Mouse (Mus musculus): ENCODE measurements around the gene Slc13a1.
"Not testable (repeated sequence)": the region's sequence is repeated elsewhere in the genome, so short reads cannot be mapped to it uniquely, and the experiment has no call there.

Gene Slc13a1

DNA sequence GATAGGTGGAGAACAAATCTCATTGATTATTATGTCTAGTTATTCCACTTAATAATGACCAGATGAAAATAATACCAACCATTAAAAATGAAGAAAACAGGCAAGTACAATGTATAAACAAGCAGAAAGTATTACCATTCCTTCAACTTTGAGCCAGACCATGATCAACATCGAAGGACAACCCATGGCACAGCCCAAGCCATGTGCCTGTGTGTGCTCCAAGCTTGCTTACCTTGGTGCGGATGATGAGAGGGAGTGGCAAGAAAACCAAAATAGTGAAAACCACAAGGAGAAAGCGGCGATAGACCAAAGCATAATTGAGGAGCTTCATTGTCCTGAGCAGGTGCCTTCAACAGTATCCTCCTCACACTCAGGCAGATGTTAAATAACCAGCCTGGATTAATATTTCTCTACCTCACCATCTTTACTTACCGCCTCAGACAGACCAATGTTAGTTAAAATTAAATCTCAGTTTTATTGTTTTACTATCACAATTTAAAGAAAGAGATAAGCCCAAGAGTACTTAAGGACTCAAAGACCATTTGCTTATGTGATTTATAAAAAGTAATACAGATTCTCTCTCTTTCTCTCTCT, at the start of gene Slc13a1:
Gene Slc13a1, minus strand, starts transcription at position 359 of the 594 bp plus-strand sequence.
- DNase-seq (ENCODE audit: low spot score in 2 of 2): no peak

- no peak for DNase-seq (ENCODE audit: low spot score in 2 of 2)
Observed at GRCm38 (mm10) chr6:24207866-24208265, 40.0 kb upstream of the Slc13a1 start.

DNA sequence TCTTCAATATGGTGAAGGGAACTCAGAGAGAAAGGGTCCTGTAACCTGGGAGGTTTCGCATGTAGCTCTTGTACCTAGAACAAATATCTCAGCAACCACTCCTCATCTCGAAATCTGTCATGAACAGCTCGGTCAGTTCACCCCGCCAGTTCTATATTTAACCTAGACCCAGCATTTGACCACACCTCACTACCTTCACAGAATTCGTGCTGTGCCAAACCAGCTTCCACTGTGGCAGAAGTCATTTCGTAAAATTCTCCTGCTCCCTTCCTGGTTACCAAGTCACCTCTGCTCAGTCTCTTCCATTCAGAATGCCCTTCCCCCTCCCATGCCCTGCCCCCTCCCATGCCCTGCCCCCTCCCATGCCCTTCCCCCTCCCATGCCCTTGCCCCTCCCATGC, 34.3 kb upstream of the Slc13a1 start:
- DNase-seq (ENCODE audit: low spot score in 2 of 2): no peak

GRCm38 (mm10) chr6:24200644-24201484, 33.0 kb upstream of the Slc13a1 start:
- no peak for DNase-seq (ENCODE audit: low spot score in 2 of 2)

GRCm38 (mm10) chr6:24197501-24198195, 29.8 kb upstream of the Slc13a1 start:
- DNase-seq (ENCODE audit: low spot score in 2 of 2): not testable (repeated sequence)

DNA sequence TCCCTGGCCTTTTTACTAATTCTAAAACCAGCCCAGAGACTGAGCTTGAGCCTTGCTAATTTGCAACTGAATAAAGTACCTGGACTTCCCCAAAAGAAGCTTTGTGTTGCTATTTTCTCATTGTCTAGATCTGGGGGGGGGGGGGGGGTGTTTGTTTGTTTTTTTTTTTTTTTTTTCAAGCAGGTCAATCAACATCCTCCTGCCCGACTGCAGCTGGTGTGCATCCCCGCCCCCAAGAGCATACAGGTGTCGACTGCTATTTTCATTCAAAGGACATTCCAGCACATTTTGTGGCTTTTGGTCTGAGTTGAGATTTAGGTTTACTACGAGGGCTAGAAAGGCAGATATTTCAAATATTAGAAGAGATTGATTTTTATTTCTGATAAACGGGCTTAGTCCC, 28.5 kb upstream of the Slc13a1 start:
- DNase-seq (ENCODE audit: low spot score in 2 of 2): not testable (repeated sequence)

- no peak for DNase-seq (ENCODE audit: low spot score in 2 of 2)
Observed at GRCm38 (mm10) chr6:24183439-24183838, 15.5 kb upstream of the Slc13a1 start.

DNA sequence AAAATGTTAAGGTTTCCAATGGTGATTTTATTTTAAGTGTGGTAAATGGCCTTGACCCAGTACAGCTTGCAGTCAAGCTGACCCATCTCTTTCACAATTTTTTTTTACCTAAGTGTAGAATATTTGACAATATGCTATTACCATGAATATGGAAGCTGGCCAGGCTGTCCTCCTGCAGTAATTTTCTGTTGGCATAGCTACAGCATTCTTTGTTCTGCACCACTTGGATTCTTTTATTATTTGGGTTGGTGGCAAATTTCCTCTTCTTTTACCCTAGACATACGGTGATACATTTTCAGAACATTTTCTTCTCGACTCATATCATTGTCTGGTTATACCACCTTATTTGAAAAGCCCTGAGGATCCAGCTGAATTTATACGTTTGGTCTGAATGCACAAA, 7.5 kb upstream of the Slc13a1 start:
- DNase-seq (ENCODE audit: low spot score in 2 of 2): no peak

DNA sequence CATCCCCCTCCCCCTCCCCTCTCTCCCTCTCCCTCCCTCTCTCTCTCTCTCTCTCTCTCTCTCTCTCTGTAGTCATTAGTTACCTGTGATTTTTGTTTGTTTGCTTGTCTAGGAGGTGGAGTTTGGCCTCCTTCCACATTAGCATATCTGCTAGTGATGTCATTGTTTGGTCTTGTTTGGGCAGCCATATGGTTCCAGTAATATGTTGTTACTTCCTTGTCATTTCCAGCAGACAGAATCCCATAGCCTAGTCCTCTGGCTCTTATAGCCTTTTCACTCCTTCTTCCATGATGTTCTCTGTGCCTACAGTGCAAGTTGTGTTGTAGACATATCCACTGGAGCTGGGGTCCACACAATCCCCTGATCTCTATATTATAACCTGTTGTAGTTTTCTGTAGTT, 6.1 kb upstream of the Slc13a1 start:
- DNase-seq (ENCODE audit: low spot score in 2 of 2): no peak

DNA sequence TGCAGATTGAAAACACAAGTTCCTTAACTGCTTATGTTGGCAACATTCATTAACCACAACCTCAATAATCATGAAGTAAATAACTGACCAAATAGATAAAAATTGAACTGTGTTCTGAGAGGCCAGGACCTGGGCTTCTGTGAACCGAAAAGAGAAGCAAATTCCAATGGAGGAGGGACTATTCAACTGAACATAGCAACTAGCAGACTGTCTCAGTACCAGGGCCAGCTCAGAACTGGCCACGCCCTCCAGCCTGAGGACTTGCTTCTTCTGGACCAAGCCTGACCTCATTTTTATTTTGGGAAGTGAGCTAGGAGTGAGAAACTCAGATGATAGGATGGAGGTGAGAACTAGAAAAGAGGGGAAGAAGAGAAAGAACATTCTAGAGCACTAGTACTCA, 4.8 kb upstream of the Slc13a1 start:
- DNase-seq (ENCODE audit: low spot score in 2 of 2): no peak

DNA sequence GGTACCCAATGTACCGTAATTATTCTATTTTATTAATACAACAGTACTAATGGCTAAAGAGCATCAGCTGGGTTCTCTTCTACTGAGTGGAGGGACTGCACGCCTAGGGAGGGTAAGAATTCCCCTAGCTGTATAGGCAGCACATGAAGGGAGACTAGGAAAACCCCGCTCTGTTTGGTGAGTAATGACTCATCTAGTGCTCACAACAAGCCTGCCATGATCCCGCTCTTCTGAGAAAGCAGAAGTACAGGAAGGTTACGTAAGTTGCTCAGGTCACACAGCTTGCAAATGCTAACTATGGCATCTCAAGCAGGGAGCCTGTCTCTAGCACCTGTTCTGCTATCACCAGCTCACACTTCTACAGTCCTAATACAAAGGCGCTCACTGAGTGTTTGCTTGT, 1.1 kb downstream of the Slc13a1 start:
- no peak for DNase-seq (ENCODE audit: low spot score in 2 of 2)

GRCm38 (mm10) chr6:24165249-24165648, 2.6 kb downstream of the Slc13a1 start:
- DNase-seq (ENCODE audit: low spot score in 2 of 2): no peak

- no peak for DNase-seq (ENCODE audit: low spot score in 2 of 2)
Observed at GRCm38 (mm10) chr6:24159795-24160194, 8.1 kb downstream of the Slc13a1 start.

DNA sequence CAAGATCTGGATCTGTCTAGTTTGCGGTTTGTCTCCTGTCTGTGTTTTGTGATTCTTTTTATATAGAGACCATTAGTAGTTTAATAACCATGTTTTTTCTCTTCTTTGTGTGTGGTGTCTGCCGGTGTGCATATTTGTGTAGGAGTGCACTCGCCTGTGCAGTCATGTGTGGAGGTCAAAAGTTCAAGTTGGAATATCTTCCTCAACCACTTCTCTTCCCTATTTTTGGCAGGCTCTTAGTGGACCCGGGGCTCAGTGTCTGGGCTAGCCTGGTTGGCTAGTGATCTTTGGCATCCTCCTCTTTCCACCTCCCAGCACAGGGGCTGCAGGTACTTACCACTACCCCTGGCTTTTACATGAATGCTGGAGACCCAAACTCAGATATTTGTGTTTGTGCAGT, 13.0 kb downstream of the Slc13a1 start:
- no peak for DNase-seq (ENCODE audit: low spot score in 2 of 2)

GRCm38 (mm10) chr6:24132951-24133350, 34.9 kb downstream of the Slc13a1 start:
- DNase-seq (ENCODE audit: low spot score in 2 of 2): no peak

- DNase-seq (ENCODE audit: low spot score in 2 of 2): no peak
Observed at GRCm38 (mm10) chr6:24122632-24123031, 45.3 kb downstream of the Slc13a1 start.

GRCm38 (mm10) chr6:24111614-24112013, 56.3 kb downstream of the Slc13a1 start:
- DNase-seq (ENCODE audit: low spot score in 2 of 2): no peak

GRCm38 (mm10) chr6:24108471-24108870, 59.4 kb downstream of the Slc13a1 start:
- DNase-seq (ENCODE audit: low spot score in 2 of 2): no peak

DNA sequence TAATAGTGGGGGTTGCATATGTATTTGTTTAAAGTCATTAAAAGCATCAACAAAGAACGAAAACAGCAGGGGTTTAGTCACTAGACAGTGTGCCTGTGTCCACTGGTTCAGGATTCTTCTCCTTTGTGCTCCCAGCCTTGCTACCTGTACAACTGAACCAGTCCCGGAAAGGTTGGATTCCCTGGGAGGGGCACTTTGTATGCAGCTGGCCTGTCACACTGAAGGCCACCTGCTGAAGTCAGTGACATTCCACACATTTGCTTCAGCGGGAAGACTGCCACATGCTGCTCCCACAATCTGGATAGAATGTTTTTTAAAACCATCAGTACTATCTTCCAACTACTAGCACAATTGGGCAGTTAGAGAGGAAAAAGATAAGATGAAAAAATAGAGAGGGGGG, 61.7 kb downstream of the Slc13a1 start:
- DNase-seq (ENCODE audit: low spot score in 2 of 2): no peak

DNA sequence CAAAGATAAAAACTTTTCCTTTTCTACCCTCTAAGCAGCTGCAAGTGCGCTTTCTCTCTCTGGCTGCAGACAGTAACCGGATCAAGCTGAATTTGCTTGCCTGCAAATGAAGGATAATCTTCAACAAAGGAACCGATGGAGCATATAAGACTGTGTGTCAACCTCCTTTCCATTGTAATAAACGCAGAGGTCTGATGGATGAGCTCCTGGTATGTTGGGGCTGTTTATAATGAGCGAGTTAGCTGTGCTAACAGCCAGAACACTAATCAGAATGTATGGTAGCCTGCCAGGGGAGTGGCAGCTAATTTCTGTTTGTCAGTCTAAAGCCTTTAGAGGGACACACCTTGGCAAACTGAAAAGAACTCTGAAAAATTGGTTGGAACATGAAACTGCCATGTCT, 62.2 kb downstream of the Slc13a1 start:
- DNase-seq (ENCODE audit: low spot score in 2 of 2): no peak

DNA sequence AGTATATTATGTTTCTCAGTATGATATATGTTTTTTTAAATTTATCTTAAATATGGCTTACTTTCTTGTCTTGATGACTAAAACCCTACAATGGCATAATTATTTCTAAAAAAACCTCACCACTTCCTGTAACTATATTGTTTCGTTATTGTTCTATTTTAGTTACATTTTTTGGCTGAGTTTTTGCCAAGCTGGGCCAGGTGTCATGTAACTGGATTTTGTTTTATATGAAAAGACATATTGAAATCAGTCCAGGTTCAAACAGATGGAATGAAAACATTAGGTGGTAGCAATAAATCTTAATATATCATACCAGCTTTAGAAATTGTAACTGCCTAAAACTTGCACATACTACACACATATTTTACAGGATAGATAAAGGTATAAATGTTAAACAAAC, 66.6 kb downstream of the Slc13a1 start:
- DNase-seq (ENCODE audit: low spot score in 2 of 2): no peak

DNA sequence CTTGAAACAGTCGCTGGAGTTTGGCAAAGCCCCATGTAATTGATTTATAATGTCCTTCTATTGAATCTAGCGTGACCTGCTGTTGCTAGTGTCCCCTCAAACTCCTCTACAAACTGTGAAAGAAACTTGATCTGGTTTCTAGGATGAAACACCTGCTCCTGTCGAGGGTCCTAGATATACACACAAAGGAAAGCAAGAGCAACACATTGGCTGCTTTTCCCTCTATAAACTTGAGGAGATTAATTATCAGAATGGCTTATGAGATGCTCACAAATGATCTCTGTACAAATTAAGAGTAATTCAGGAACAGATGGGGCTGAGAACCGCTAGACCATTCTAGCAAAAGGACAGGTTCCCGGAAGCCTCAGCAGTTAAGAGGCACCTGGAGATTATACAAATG, 67.2 kb downstream of the Slc13a1 start:
- no peak for DNase-seq (ENCODE audit: low spot score in 2 of 2)

- DNase-seq (ENCODE audit: low spot score in 2 of 2): no peak
Observed at GRCm38 (mm10) chr6:24097400-24097799, 70.5 kb downstream of the Slc13a1 start.

Data from spleen, postnatal 14 days (tissue).